Mouse (Mus musculus): ENCODE results near the gene Sgms1.
A peak's percentile ranks its signal among the peaks of the same experiment; 100 is the strongest.

GRCm38 (mm10) chr19:32326156-32326555 is 63.4 kb downstream of the Sgms1 start:
- TF ChIP-seq MYOG (IDR thresholded peaks at IDR 0.05; ENCODE audit: control insufficient read depth in 1 of 3, insufficient read depth in 1 of 3, insufficient read length in 2 of 3, low read depth in 2 of 3) = no peak
- TF ChIP-seq POLR2A (IDR thresholded peaks at IDR 0.05; ENCODE audit: insufficient read length, low read depth) = no peak
- no peak for TF ChIP-seq POLR2AphosphoS2 (IDR thresholded peaks at IDR 0.05; ENCODE audit: insufficient read length, low read depth)
- TF ChIP-seq E2F4 (IDR thresholded peaks at IDR 0.05; ENCODE audit: insufficient read depth) = no peak
- no peak for TF ChIP-seq MAX (IDR thresholded peaks at IDR 0.05; ENCODE audit: low read depth)
- TF ChIP-seq USF1 (IDR thresholded peaks at IDR 0.05; ENCODE audit: low read depth) = no peak
- no peak for TF ChIP-seq CEBPB (IDR thresholded peaks at IDR 0.05; ENCODE audit: insufficient read depth, poor library complexity, severe bottlenecking)
- TF ChIP-seq TCF12 (IDR thresholded peaks at IDR 0.05; ENCODE audit: insufficient read depth, poor library complexity, severe bottlenecking) = no peak
- TF ChIP-seq REST (IDR thresholded peaks at IDR 0.05; ENCODE audit: insufficient read depth, insufficient read length) = no peak
- peak; percentile 44 to 90 (median 70) for TF ChIP-seq MYOD1 (IDR thresholded peaks at IDR 0.05; ENCODE audit: control insufficient read depth in 1 of 3, insufficient read length in 2 of 3, low read depth in 2 of 3)

Measured in myocyte (in vitro differentiated cells).